Mouse (Mus musculus) E14TG2a.4 (cell line): ENCODE data around the gene Vstm2a.

Experiments used
- H3K27me3 ChIP-seq: 2 replicates; pipeline ENCODE4 v1.6.1; 2014; ENCODE audit warnings: low read length, control low read depth; ENCODE audit not compliant: insufficient read depth
- H3K36me3 ChIP-seq: 2 replicates; pipeline ENCODE4 v1.6.1; 2014; ENCODE audit warnings: low read length, control low read depth; ENCODE audit not compliant: insufficient read depth
- H3K4me1 ChIP-seq: replicated peaks from 2 replicates; pipeline ENCODE4 v1.6.1; 2014; ENCODE audit warnings: low read depth, low read length, control low read depth
- H3K4me3 ChIP-seq: replicated peaks from 2 replicates; pipeline ENCODE4 v1.5.1; 2014; ENCODE audit warnings: mild to moderate bottlenecking, low read length
- H3K9me3 ChIP-seq: 2 replicates; pipeline ENCODE4 v1.6.1; 2014; ENCODE audit warnings: low read length, control low read depth
- CTCF ChIP-seq: conservative IDR thresholded peaks from 2 replicates; pipeline ENCODE4 v1.5.1; 2014; ENCODE audit warnings: low read length
- NANOG ChIP-seq: IDR thresholded peaks from 2 replicates; pipeline ENCODE4 v1.6.1; 2014; ENCODE audit warnings: borderline replicate concordance, low read length, mixed read lengths
- POU5F1 ChIP-seq: IDR thresholded peaks from 2 replicates; pipeline ENCODE4 v1.6.1; 2014; ENCODE audit warnings: low read length, borderline replicate concordance

Vstm2a gene

DNA sequence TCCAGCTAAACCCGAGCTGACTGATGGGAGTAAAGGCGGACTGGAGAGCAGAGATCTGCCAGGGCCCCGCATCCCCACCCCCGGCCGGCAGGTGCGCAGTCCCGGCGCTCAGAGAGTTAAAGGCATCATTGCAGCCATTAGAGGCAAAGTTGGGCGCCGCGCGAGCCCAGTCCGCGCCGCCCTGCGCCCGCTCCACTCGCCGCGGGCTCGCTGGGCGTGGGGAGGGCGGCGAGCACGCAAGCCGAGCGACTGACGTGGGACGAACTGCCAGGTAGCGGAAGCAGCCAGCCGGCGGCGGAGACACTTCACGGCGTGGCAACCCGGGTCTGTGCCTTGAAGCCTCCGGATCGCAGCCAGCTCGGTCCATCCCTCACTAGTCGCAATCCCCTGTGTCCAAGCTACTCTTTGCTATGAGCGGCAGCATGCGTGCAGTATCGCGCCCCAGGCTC, at the start of gene Vstm2a:
Gene Vstm2a, plus strand, starts transcription at position 252 of the 449 bp plus-strand sequence.
- no peaks in the 10 kb centered on the region for H3K36me3 ChIP-seq
- H3K27me3 ChIP-seq: peaks cover 46% of the 10 kb centered on the region
- peak within 1 kb of the TSS; percentile 81 for H3K4me3 ChIP-seq
- H3K9me3 ChIP-seq: peaks cover 22% of the 10 kb centered on the region; the same call in 1 of the 2 replicates
- peaks cover 14% of the 10 kb centered on the region; the same call in 1 of the 2 replicates for H3K4me1 ChIP-seq
- TF ChIP-seq NANOG: no peak
- TF ChIP-seq CTCF: no peak
- TF ChIP-seq POU5F1: no peak

GRCm38 (mm10) chr11:16257011-16257410, 513 bp upstream of the Vstm2a start:
- Histone ChIP-seq H3K4me1 (peaks cover 14% of the 10 kb centered on the region; the same call in 1 of the 2 replicates), H3K9me3 (peaks cover 22% of the 10 kb centered on the region; the same call in 1 of the 2 replicates), H3K36me3 (no peaks in the 10 kb centered on the region), H3K27me3 (peaks cover 46% of the 10 kb centered on the region), H3K4me3 (peak overlapping the region; percentile 81)
- TF ChIP-seq NANOG (no peak), CTCF (no peak), POU5F1 (no peak)

DNA sequence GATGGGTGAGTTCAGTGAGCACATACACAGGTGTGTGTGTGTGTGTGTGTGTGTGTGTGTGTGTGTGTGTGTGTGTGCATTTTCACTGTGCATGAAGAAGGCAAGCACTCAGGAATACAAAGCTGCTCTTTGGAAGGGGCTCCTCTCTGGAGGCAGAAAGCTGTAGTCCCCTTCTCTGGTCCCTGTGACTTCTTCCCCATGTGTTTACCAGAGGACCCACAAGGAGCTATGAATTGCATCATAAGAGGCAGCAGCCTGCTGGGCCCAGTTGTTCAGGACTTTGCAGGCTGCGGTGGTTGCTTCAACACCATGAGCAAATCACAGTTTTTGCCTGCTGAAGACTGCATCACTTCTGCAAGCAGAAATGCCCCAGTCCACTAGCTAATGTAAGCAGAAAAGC, 776 bp downstream of the Vstm2a start:
- Histone ChIP-seq H3K27me3 (peaks cover 46% of the 10 kb centered on the region), H3K9me3 (peaks cover 22% of the 10 kb centered on the region; the same call in 1 of the 2 replicates), H3K4me1 (peaks cover 14% of the 10 kb centered on the region; the same call in 1 of the 2 replicates), H3K36me3 (no peaks in the 10 kb centered on the region), H3K4me3 (no peak overlapping the region)
- TF ChIP-seq POU5F1 (no peak), NANOG (no peak), CTCF (no peak)

GRCm38 (mm10) chr11:16259876-16260275, 2.4 kb downstream of the Vstm2a start:
- H3K36me3 ChIP-seq: no peaks in the 10 kb centered on the region
- H3K9me3 ChIP-seq: peaks cover 22% of the 10 kb centered on the region; the same call in 1 of the 2 replicates
- no peak overlapping the region for H3K4me3 ChIP-seq
- H3K27me3 ChIP-seq: peaks cover 46% of the 10 kb centered on the region
- TF ChIP-seq NANOG (no peak), POU5F1 (no peak), CTCF (no peak)
- peaks cover 14% of the 10 kb centered on the region; the same call in 1 of the 2 replicates for H3K4me1 ChIP-seq

DNA sequence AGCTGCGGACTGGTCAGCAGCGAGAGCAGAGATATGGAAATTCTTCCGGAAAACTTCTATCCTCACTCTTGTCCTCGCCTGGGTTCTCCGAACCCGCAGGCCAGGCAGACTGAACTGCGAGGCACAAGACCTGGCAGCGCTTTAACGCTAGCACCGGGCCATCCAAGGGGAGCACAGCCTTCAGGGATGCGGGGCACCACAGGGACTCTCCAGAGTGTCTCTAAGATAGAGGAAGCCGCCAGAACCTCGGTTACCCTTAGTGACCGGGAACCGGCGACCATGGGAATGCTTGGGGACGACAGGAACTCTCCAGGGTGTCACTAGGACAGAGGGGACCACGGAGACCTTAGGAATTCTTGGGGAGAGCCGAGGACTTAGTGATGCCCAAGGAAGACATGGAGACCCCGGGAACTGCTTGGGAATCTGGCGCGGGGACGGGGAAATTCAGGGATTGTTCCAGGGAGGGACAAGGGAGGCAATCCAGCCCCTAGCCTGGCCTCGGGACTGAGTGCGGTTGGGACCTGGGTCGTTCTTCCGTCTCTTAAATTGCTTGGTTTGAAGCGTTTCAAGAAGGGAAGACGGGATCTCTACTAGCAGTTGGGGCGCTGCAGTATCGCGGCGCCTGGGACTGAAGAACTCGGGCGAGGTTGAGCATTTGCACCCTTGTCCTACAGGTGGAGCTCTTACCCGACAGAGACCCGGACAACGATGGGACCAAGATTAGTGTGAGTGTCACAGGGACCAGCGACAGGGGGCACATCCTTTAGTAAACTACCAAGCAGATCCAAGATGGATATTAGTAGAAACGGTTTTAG, 3.4 kb downstream of the Vstm2a start:
- peaks cover 42% of the 10 kb centered on the region for H3K27me3 ChIP-seq
- H3K36me3 ChIP-seq: no peaks in the 10 kb centered on the region
- H3K9me3 ChIP-seq: peaks cover 22% of the 10 kb centered on the region; the same call in 1 of the 2 replicates
- H3K4me1 ChIP-seq: peaks cover 14% of the 10 kb centered on the region; the same call in 1 of the 2 replicates
- peak overlapping the region; percentile 73 for H3K4me3 ChIP-seq
- TF ChIP-seq CTCF: peak; percentile 42
- no peak for TF ChIP-seq NANOG
- no peak for TF ChIP-seq POU5F1

GRCm38 (mm10) chr11:16268396-16268795, 10.9 kb downstream of the Vstm2a start:
- no peak for TF ChIP-seq POU5F1
- no peak for TF ChIP-seq CTCF
- no peak for TF ChIP-seq NANOG
- Histone ChIP-seq H3K27me3 (no peaks in the 10 kb centered on the region), H3K36me3 (no peaks in the 10 kb centered on the region)

GRCm38 (mm10) chr11:16290381-16290780, 32.9 kb downstream of the Vstm2a start:
- H3K4me3 ChIP-seq: no peak overlapping the region
- H3K9me3 ChIP-seq: no peaks in the 10 kb centered on the region
- H3K36me3 ChIP-seq: no peaks in the 10 kb centered on the region
- no peaks in the 10 kb centered on the region for H3K27me3 ChIP-seq
- TF ChIP-seq POU5F1: no peak
- no peak for TF ChIP-seq CTCF
- no peak for TF ChIP-seq NANOG
- H3K4me1 ChIP-seq: no peaks in the 10 kb centered on the region

More at GRCm38 (mm10) chr11:16268396-16268795, 10.9 kb downstream of the Vstm2a start:
- Histone ChIP-seq H3K9me3 (no peaks in the 10 kb centered on the region), H3K4me1 (no peaks in the 10 kb centered on the region), H3K4me3 (no peak overlapping the region)

DNA sequence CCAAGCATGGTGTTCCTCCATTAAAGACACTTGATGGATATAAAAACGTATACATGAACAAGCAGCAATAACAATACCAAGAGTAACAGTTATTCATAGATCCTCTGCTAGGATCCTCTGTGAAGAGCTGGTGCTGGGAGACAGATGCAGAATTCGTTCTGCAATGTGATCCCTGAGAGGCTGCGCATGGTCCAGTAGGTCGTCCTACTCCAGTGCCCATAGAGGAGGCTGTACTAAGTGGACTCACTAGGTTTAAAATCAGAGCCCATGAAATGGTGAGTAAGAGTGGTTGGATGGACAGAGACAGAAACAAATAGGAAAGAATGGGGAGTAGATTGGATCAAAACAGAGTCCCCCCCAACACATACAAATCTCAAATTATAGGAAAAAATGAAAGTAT, 35.4 kb downstream of the Vstm2a start:
- no peaks in the 10 kb centered on the region for H3K27me3 ChIP-seq
- no peaks in the 10 kb centered on the region for H3K36me3 ChIP-seq
- H3K4me3 ChIP-seq: no peak overlapping the region
- no peaks in the 10 kb centered on the region for H3K4me1 ChIP-seq
- no peaks in the 10 kb centered on the region for H3K9me3 ChIP-seq
- TF ChIP-seq POU5F1: no peak
- TF ChIP-seq CTCF: no peak
- TF ChIP-seq NANOG: no peak

- H3K4me3 ChIP-seq: no peak overlapping the region
- H3K4me1 ChIP-seq: no peaks in the 10 kb centered on the region
- no peaks in the 10 kb centered on the region for H3K9me3 ChIP-seq
- TF ChIP-seq CTCF (no peak), NANOG (no peak), POU5F1 (no peak)
- no peaks in the 10 kb centered on the region for H3K36me3 ChIP-seq
- H3K27me3 ChIP-seq: no peaks in the 10 kb centered on the region
Measured at GRCm38 (mm10) chr11:16296521-16296920, 39.0 kb downstream of the Vstm2a start.
